Mouse (Mus musculus) heart, embryonic 14.5 days (tissue): Measurements from ENCODE around the gene Vmn1r18. TPM values are rescaled to one million over a fixed set of nuclear protein-coding genes. Genes with fewer than 3 reads are reported as not detected.

Experiments used
- ATAC-seq: fragments of 200-750 bp; cut with Nextera tagmentation; 2 replicates; pipeline ENCODE4 v1.8.0; 2017; ENCODE audit warnings: low read depth, moderate TSS enrichment; ENCODE audit not compliant: insufficient number of reproducible peaks, insufficient read depth, low FRiP score
- H3K27ac ChIP-seq, 2 experiments: fragments of 200-500 bp in 1 of 2; fragments of 300-500 bp in 1 of 2; sonication (generic) in 1 of 2; replicated peaks in 1 of 2; 2 replicates each; pipeline ENCODE4 v1.5.1; 2012 to 2014; ENCODE audit warnings: low read depth in 2 of 2, low read length in 2 of 2, control low read depth in 1 of 2, mild to moderate bottlenecking in 1 of 2, mixed read lengths in 1 of 2; ENCODE audit not compliant: control insufficient read depth in 1 of 2, insufficient read depth in 1 of 2
- H3K27me3 ChIP-seq: fragments of 300-500 bp; sonication (generic); 2 replicates; pipeline ENCODE4 v1.6.1; 2014; ENCODE audit warnings: mild to moderate bottlenecking, low read length, control low read depth; ENCODE audit not compliant: control insufficient read depth, insufficient read depth
- H3K36me3 ChIP-seq: fragments of 300-500 bp; sonication (generic); 2 replicates; pipeline ENCODE4 v1.6.1; 2014; ENCODE audit warnings: mild to moderate bottlenecking, control low read depth, low read length, mixed read lengths; ENCODE audit not compliant: control insufficient read depth, insufficient read depth
- H3K4me1 ChIP-seq, 2 experiments: fragments of 200-500 bp in 1 of 2; fragments of 300-500 bp in 1 of 2; sonication (generic) in 1 of 2; 2 replicates each; pipeline ENCODE4 v1.6.1; 2012 to 2014; ENCODE audit warnings: low read length in 2 of 2, control low read depth in 1 of 2, mixed read lengths in 1 of 2; ENCODE audit not compliant: control insufficient read depth in 2 of 2, insufficient read depth in 2 of 2
- H3K4me2 ChIP-seq: fragments of 300-500 bp; sonication (generic); 2 replicates; pipeline ENCODE4 v1.6.1; 2014; ENCODE audit warnings: mild to moderate bottlenecking, low read length
- H3K4me3 ChIP-seq, 2 experiments: fragments of 200-500 bp in 1 of 2; fragments of 300-500 bp in 1 of 2; sonication (generic) in 1 of 2; 2 replicates each; pipeline ENCODE4 v1.5.1; 2012 to 2014; ENCODE audit warnings: low read length in 2 of 2, mild to moderate bottlenecking in 2 of 2, control low read depth in 1 of 2, low read depth in 1 of 2, moderate library complexity in 1 of 2; ENCODE audit not compliant: control insufficient read depth in 1 of 2, insufficient read depth in 1 of 2
- H3K9ac ChIP-seq: fragments of 300-500 bp; sonication (generic); 2 replicates; pipeline ENCODE4 v1.6.1; 2014; ENCODE audit warnings: mild to moderate bottlenecking, low read length
- H3K9me3 ChIP-seq: fragments of 300-500 bp; sonication (generic); 2 replicates; pipeline ENCODE4 v1.6.1; 2016; ENCODE audit warnings: low read length, control low read depth; ENCODE audit not compliant: control insufficient read depth
- WGBS: fragments of 180-500 bp; shearing (Covaris S2); extraction: QIAGEN DNeasy Blood & Tissue Kit; methylation state at CpG from one replicate; pipeline ENCODE4 v1.1.7; 2014; 5-methylcytosine and 5-hydroxymethylcytosine counted together
- polyA plus RNA-seq: library from polyadenylated mRNA; unstranded; fragments of >200 nt; fragmentation: Nextera tagmentation; extraction: Ambion mirVana; gene quantifications from 2 replicates; pipeline ENCODE4 v1.2.1, GENCODE M21; 2014

The Vmn1r18 gene
- polyA plus RNA-seq, 1 experiment from 2014 or later = not detected

DNA sequence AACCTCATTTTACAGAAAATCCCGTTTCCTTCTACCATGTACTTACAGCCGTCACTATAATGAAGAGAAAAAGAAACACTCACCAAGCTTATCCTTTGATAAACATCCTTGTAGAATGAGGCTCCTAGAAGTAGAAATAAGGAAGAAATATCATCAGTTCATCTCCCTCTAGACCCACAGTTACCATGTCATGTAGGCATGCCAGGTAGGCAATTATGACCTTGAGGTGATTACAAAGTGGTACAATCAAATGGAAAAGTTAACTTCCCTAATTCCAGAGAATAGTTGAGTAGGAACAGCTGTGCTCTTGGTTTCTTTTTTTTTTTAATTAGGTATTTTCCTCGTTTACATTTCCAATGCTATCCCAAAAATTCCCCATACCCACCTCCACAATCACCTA lies 66.2 kb downstream of the Vmn1r18 start, which contains the start of gene Vmn1r16:
Gene Vmn1r16, minus strand, starts transcription at position 101 of the 400 bp plus-strand sequence.
- ATAC-seq = no peak
- Histone ChIP-seq H3K4me3 (no peak within 1 kb of the TSS), H3K9me3 (no peaks in the 10 kb centered on the region), H3K27me3 (no peaks in the 10 kb centered on the region), H3K4me2 (no peak within 1 kb of the TSS), H3K9ac (no peak within 1 kb of the TSS), H3K4me1 (no peaks in the 10 kb centered on the region), H3K36me3 (no peaks in the 10 kb centered on the region), H3K27ac (no peak within 1 kb of the TSS)
- WGBS = 67% methylated on average over 3 of the region's 3 CpGs

Other genes starting within 250 kb of the Vmn1r18 start
- gene Vmn1r12, start 238.9 kb downstream of the Vmn1r18 start, polyA plus RNA-seq = not detected in 2 replicates
- not detected in 2 replicates for gene Vmn1r13, start 192.5 kb downstream of the Vmn1r18 start, polyA plus RNA-seq
- gene Vmn1r14, start 164.1 kb downstream of the Vmn1r18 start, polyA plus RNA-seq = not detected in 2 replicates
- not detected in 2 replicates for gene Vmn1r15, start 137.8 kb downstream of the Vmn1r18 start, polyA plus RNA-seq
- not detected in 2 replicates for gene Vmn1r16, start 66.3 kb downstream of the Vmn1r18 start, polyA plus RNA-seq
- not detected in 2 replicates for gene Vmn1r17, start 32.1 kb downstream of the Vmn1r18 start, polyA plus RNA-seq
- not detected in 2 replicates for gene Vmn1r19, start 8.0 kb upstream of the Vmn1r18 start, polyA plus RNA-seq
- gene Vmn1r20, start 33.1 kb upstream of the Vmn1r18 start, polyA plus RNA-seq = not detected in 2 replicates
- gene Ppm1k, start 139.7 kb upstream of the Vmn1r18 start, polyA plus RNA-seq = 17.1 and 17.2 TPM in 2 replicates
- 4.9 and 5.3 TPM in 2 replicates for gene Herc6, start 185.2 kb upstream of the Vmn1r18 start, polyA plus RNA-seq